Mouse (Mus musculus): ENCODE results near the gene Scnn1a. TPM values are rescaled to one million over a fixed set of nuclear protein-coding genes. Genes with fewer than 3 reads are reported as not detected.
A peak's percentile ranks its signal among the peaks of the same experiment; 100 is the strongest.

Scnn1a gene
- total and polyA plus RNA-seq, 2 experiments from 2014 or later, result 0.46 TPM

DNA sequence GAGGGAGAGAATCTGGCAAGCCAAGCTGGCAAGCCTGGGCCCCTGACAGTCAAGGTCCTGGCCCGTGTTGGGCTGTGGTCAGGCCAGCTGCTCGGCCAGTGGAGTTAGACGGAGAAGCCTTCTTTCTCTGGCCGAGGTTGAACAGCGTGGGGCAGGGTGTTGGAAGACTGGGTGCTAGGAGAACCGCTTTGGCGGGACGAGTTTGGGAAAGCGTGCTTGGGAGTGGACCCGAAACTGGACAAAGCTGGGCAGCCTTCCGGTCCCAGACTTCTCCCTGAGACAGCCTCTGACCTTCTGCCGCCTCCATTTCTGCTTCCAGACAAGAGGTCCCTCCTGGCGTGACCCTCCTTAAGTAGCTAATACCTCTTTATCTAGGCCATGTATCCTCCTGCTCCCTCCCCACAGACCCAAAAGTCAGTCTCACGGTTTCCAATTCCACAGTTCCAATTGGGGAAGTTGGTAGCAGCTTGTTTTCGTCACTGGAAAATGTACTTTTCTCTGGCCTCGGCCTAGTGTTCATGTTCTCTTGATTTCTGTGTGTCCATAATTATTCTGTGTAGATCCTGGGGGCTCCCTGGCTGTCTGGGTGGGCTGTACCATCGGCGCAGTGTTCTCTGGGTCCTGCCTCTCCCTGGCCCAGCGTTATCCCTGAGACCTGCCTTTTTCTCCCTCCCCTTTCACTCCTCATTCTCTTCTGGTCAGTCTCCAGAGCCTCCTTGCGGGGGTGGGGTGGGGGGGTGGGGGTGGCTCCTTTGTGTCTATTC lies 30.0 kb downstream of the Scnn1a start:
- 25% methylated on average over 20 of the region's 20 CpGs for WGBS
- Histone ChIP-seq H3K9ac (replicated peaks; ENCODE audit: low read depth, low read length) (peak overlapping the region; percentile 82), H3K27me3 (ENCODE audit: control insufficient read depth, insufficient read depth, low read length) (no peaks in the 10 kb centered on the region), H3K4me1 (ENCODE audit: control insufficient read depth, insufficient read depth) (peaks cover 25% of the 10 kb centered on the region), H3K27ac (ENCODE audit: low read depth) (peak overlapping the region; percentile 84), H3K36me3 (replicated peaks; ENCODE audit: control insufficient read depth, insufficient read depth, low read length) (no peaks in the 10 kb centered on the region), H3K9me3 (replicated peaks; ENCODE audit: control insufficient read depth, low read length) (no peaks in the 10 kb centered on the region), H3K4me3 (ENCODE audit: low read depth, low read length) (peak overlapping the region; percentile 60), H3K4me2 (ENCODE audit: low read depth, low read length) (peak overlapping the region; percentile 68)
- no peak for TF ChIP-seq EP300 (IDR thresholded peaks at IDR 0.05; ENCODE audit: low read depth)
- TF ChIP-seq CTCF (IDR thresholded peaks at IDR 0.05; ENCODE audit: low read depth), result no peak
- DNase-seq (ENCODE audit: low spot score), result no peak
- no peak for ATAC-seq (ENCODE audit: insufficient read depth, low read depth)

DNA sequence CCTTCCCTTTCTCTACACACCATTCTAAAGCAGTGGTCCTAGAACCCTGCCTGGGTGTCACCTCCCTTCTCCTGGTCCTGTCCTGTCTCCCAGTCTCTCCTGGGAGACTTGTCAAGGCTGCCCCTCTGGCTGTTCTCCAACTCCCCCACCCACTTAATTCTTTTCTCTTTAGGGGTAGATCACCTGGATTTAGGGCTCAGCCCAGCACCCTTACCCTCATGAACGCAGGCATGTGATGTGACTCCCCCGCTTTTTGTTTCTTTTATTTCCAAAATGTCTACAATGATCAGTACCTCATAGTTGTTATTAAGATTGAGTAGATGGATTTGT lies 30.5 kb downstream of the Scnn1a start:
- H3K9me3 ChIP-seq (replicated peaks; ENCODE audit: control insufficient read depth, low read length), result no peaks in the 10 kb centered on the region
- no peaks in the 10 kb centered on the region for H3K27me3 ChIP-seq (ENCODE audit: control insufficient read depth, insufficient read depth, low read length)
- H3K4me3 ChIP-seq (ENCODE audit: low read depth, low read length), result peak overlapping the region; percentile 60
- 83% methylated on average over 2 of the region's 2 CpGs for WGBS
- no peaks in the 10 kb centered on the region for H3K36me3 ChIP-seq (replicated peaks; ENCODE audit: control insufficient read depth, insufficient read depth, low read length)
- peak overlapping the region; percentile 68 for H3K4me2 ChIP-seq (ENCODE audit: low read depth, low read length)
- H3K27ac ChIP-seq (ENCODE audit: low read depth), result peak overlapping the region; percentile 84
- H3K9ac ChIP-seq (replicated peaks; ENCODE audit: low read depth, low read length), result peak overlapping the region; percentile 82
- no peak for DNase-seq (ENCODE audit: low spot score)
- ATAC-seq (ENCODE audit: insufficient read depth, low read depth), result no peak
- TF ChIP-seq CTCF (IDR thresholded peaks at IDR 0.05; ENCODE audit: low read depth) (no peak), EP300 (IDR thresholded peaks at IDR 0.05; ENCODE audit: low read depth) (no peak)
- H3K4me1 ChIP-seq (ENCODE audit: control insufficient read depth, insufficient read depth), result peaks cover 31% of the 10 kb centered on the region

GRCm38 (mm10) chr6:125351368-125352045 lies 31.0 kb downstream of the Scnn1a start:
- Histone ChIP-seq H3K9ac (replicated peaks; ENCODE audit: low read depth, low read length) (no peak overlapping the region), H3K4me1 (ENCODE audit: control insufficient read depth, insufficient read depth) (peaks cover 34% of the 10 kb centered on the region), H3K27me3 (ENCODE audit: control insufficient read depth, insufficient read depth, low read length) (no peaks in the 10 kb centered on the region), H3K27ac (ENCODE audit: low read depth) (peak overlapping the region; percentile 84), H3K4me3 (ENCODE audit: low read depth, low read length) (peak overlapping the region; percentile 60), H3K4me2 (ENCODE audit: low read depth, low read length) (peak overlapping the region; percentile 68), H3K36me3 (replicated peaks; ENCODE audit: control insufficient read depth, insufficient read depth, low read length) (no peaks in the 10 kb centered on the region), H3K9me3 (replicated peaks; ENCODE audit: control insufficient read depth, low read length) (no peaks in the 10 kb centered on the region)
- DNase-seq (ENCODE audit: low spot score) (no peak), ATAC-seq (ENCODE audit: insufficient read depth, low read depth) (no peak)
- WGBS, result 51% methylated on average over 8 of the region's 8 CpGs
- TF ChIP-seq EP300 (IDR thresholded peaks at IDR 0.05; ENCODE audit: low read depth) (no peak), CTCF (IDR thresholded peaks at IDR 0.05; ENCODE audit: low read depth) (no peak)

DNA sequence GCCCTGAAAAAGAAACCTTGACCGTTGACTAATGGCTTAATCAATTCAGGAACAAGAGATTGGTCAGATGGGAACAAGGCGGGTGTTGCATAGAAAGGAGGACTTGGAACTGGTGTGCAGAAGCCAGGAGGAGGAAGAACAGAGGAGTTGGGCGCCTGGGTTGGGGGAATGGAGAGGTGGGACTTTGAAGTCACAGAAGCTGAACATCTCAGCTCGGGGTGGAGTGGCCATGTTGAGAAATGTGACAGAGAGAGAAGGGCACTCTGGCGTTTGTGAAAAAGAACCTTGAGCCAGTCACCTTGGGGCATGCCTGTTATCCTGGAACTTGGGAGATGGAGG lies 31.6 kb downstream of the Scnn1a start:
- Histone ChIP-seq H3K9ac (replicated peaks; ENCODE audit: low read depth, low read length) (no peak overlapping the region), H3K36me3 (replicated peaks; ENCODE audit: control insufficient read depth, insufficient read depth, low read length) (peaks cover 1% of the 10 kb centered on the region), H3K4me2 (ENCODE audit: low read depth, low read length) (peak overlapping the region; percentile 68), H3K9me3 (replicated peaks; ENCODE audit: control insufficient read depth, low read length) (no peaks in the 10 kb centered on the region), H3K4me3 (ENCODE audit: low read depth, low read length) (peak overlapping the region; percentile 60; the same call in 1 of the 2 replicates), H3K4me1 (ENCODE audit: control insufficient read depth, insufficient read depth) (peaks cover 34% of the 10 kb centered on the region), H3K27me3 (ENCODE audit: control insufficient read depth, insufficient read depth, low read length) (no peaks in the 10 kb centered on the region), H3K27ac (ENCODE audit: low read depth) (peak overlapping the region; percentile 84; the same call in 1 of the 2 replicates)
- DNase-seq (ENCODE audit: low spot score) (no peak), ATAC-seq (ENCODE audit: insufficient read depth, low read depth) (no peak)
- 52% methylated on average over 5 of the region's 5 CpGs for WGBS
- TF ChIP-seq CTCF (IDR thresholded peaks at IDR 0.05; ENCODE audit: low read depth) (no peak), EP300 (IDR thresholded peaks at IDR 0.05; ENCODE audit: low read depth) (no peak)

GRCm38 (mm10) chr6:125352811-125353210 lies 32.4 kb downstream of the Scnn1a start:
- Histone ChIP-seq H3K27me3 (ENCODE audit: control insufficient read depth, insufficient read depth, low read length) (no peaks in the 10 kb centered on the region), H3K36me3 (replicated peaks; ENCODE audit: control insufficient read depth, insufficient read depth, low read length) (peaks cover 9% of the 10 kb centered on the region), H3K9me3 (replicated peaks; ENCODE audit: control insufficient read depth, low read length) (no peaks in the 10 kb centered on the region), H3K9ac (replicated peaks; ENCODE audit: low read depth, low read length) (no peak overlapping the region), H3K4me1 (ENCODE audit: control insufficient read depth, insufficient read depth) (peaks cover 34% of the 10 kb centered on the region), H3K4me2 (ENCODE audit: low read depth, low read length) (peak overlapping the region; percentile 68), H3K27ac (ENCODE audit: low read depth) (peak overlapping the region; percentile 84; the same call in 1 of the 2 replicates), H3K4me3 (ENCODE audit: low read depth, low read length) (no peak overlapping the region)
- DNase-seq (ENCODE audit: low spot score) (no peak), ATAC-seq (ENCODE audit: insufficient read depth, low read depth) (no peak)
- WGBS, result 59% methylated on average over 4 of the region's 4 CpGs
- TF ChIP-seq EP300 (IDR thresholded peaks at IDR 0.05; ENCODE audit: low read depth) (no peak), CTCF (IDR thresholded peaks at IDR 0.05; ENCODE audit: low read depth) (no peak)

Data from heart, postnatal 0 days (tissue).